Mouse (Mus musculus) megakaryocyte, embryonic 14.5 days (primary cell): ENCODE measurements around the gene Stk17b. TPM values are rescaled to one million over a fixed set of nuclear protein-coding genes. Genes with fewer than 3 reads are reported as not detected.

Experiments
- H3K27me3 ChIP-seq: replicated peaks from 2 replicates; pipeline ENCODE3; 2012; ENCODE audit warnings: inconsistent platforms
- H3K36me3 ChIP-seq: replicated peaks from 2 replicates; pipeline ENCODE3; 2012; ENCODE audit warnings: low read length, inconsistent platforms, mixed read lengths
- H3K4me1 ChIP-seq: 2 replicates; pipeline ENCODE4 v1.6.1; 2012; ENCODE audit warnings: inconsistent platforms
- H3K4me3 ChIP-seq: replicated peaks from 2 replicates; pipeline ENCODE3; 2012; ENCODE audit warnings: moderate library complexity, mild to moderate bottlenecking, inconsistent platforms
- H3K9me3 ChIP-seq: 2 replicates; pipeline ENCODE4 v1.6.1; 2012; ENCODE audit warnings: inconsistent platforms
- FLI1 ChIP-seq: IDR thresholded peaks from 2 replicates; pipeline ENCODE4 v1.6.1; 2012; ENCODE audit warnings: low read length, inconsistent platforms, mixed read lengths
- GATA1 ChIP-seq: IDR thresholded peaks from 3 replicates; pipeline ENCODE4 v1.6.1; 2012; ENCODE audit warnings: mixed read lengths, low read length, inconsistent platforms, borderline replicate concordance
- polyA plus RNA-seq: library from polyadenylated mRNA; stranded (reverse); fragments of >175 nt; gene quantifications from 2 replicates; pipeline ENCODE4 v1.2.3, GENCODE M21; 2012; ENCODE audit warnings: low replicate concordance; ENCODE audit not compliant: insufficient read depth

The Stk17b gene
- polyA plus RNA-seq, 1 experiment: 1.4 TPM

- Histone ChIP-seq H3K4me3 (no peak overlapping the region), H3K9me3 (no peaks in the 10 kb centered on the region), H3K4me1 (peaks cover 31% of the 10 kb centered on the region), H3K36me3 (no peaks in the 10 kb centered on the region), H3K27me3 (no peaks in the 10 kb centered on the region)
- no peak for TF ChIP-seq GATA1
- no peak for TF ChIP-seq FLI1
Measured at GRCm38 (mm10) chr1:53814077-53814705, 29.2 kb upstream of the Stk17b start.

GRCm38 (mm10) chr1:53811919-53812318 is 26.9 kb upstream of the Stk17b start:
- Histone ChIP-seq H3K9me3 (no peaks in the 10 kb centered on the region), H3K27me3 (no peaks in the 10 kb centered on the region), H3K4me1 (peaks cover 24% of the 10 kb centered on the region), H3K36me3 (no peaks in the 10 kb centered on the region), H3K4me3 (no peak overlapping the region)
- TF ChIP-seq GATA1 (no peak), FLI1 (no peak)

GRCm38 (mm10) chr1:53808229-53808628 is 23.2 kb upstream of the Stk17b start:
- no peaks in the 10 kb centered on the region for H3K9me3 ChIP-seq
- no peaks in the 10 kb centered on the region for H3K36me3 ChIP-seq
- peaks cover 12% of the 10 kb centered on the region for H3K4me1 ChIP-seq
- no peak overlapping the region for H3K4me3 ChIP-seq
- H3K27me3 ChIP-seq: no peaks in the 10 kb centered on the region
- TF ChIP-seq FLI1: no peak
- no peak for TF ChIP-seq GATA1

- H3K4me3 ChIP-seq: no peak overlapping the region
- H3K27me3 ChIP-seq: no peaks in the 10 kb centered on the region
- H3K9me3 ChIP-seq: no peaks in the 10 kb centered on the region
- peaks cover 46% of the 10 kb centered on the region for H3K4me1 ChIP-seq
- no peaks in the 10 kb centered on the region for H3K36me3 ChIP-seq
- no peak for TF ChIP-seq FLI1
- TF ChIP-seq GATA1: no peak
Measured at GRCm38 (mm10) chr1:53797811-53798210, 12.8 kb upstream of the Stk17b start.

GRCm38 (mm10) chr1:53797074-53797473 is 12.1 kb upstream of the Stk17b start:
- Histone ChIP-seq H3K36me3 (no peaks in the 10 kb centered on the region), H3K4me1 (peaks cover 54% of the 10 kb centered on the region), H3K4me3 (no peak overlapping the region), H3K9me3 (no peaks in the 10 kb centered on the region), H3K27me3 (no peaks in the 10 kb centered on the region)
- no peak for TF ChIP-seq FLI1
- TF ChIP-seq GATA1: no peak

- Histone ChIP-seq H3K36me3 (no peaks in the 10 kb centered on the region), H3K4me3 (no peak overlapping the region), H3K4me1 (peaks cover 59% of the 10 kb centered on the region), H3K27me3 (no peaks in the 10 kb centered on the region), H3K9me3 (no peaks in the 10 kb centered on the region)
- TF ChIP-seq FLI1 (no peak), GATA1 (no peak)
Measured at GRCm38 (mm10) chr1:53796271-53796670, 11.2 kb upstream of the Stk17b start.

- peaks cover 61% of the 10 kb centered on the region for H3K4me1 ChIP-seq
- no peak for TF ChIP-seq GATA1
- no peak for TF ChIP-seq FLI1
- no peaks in the 10 kb centered on the region for H3K27me3 ChIP-seq
- H3K36me3 ChIP-seq: no peaks in the 10 kb centered on the region
- H3K9me3 ChIP-seq: no peaks in the 10 kb centered on the region
- H3K4me3 ChIP-seq: no peak overlapping the region
Measured at GRCm38 (mm10) chr1:53795591-53795990, 10.6 kb upstream of the Stk17b start.

GRCm38 (mm10) chr1:53795081-53795480 is 10.1 kb upstream of the Stk17b start:
- H3K27me3 ChIP-seq: no peaks in the 10 kb centered on the region
- no peak overlapping the region for H3K4me3 ChIP-seq
- TF ChIP-seq FLI1: no peak
- no peak for TF ChIP-seq GATA1
- H3K36me3 ChIP-seq: no peaks in the 10 kb centered on the region
- peaks cover 56% of the 10 kb centered on the region for H3K4me1 ChIP-seq
- H3K9me3 ChIP-seq: no peaks in the 10 kb centered on the region

- Histone ChIP-seq H3K4me3 (no peak overlapping the region), H3K36me3 (no peaks in the 10 kb centered on the region), H3K9me3 (no peaks in the 10 kb centered on the region), H3K4me1 (peaks cover 52% of the 10 kb centered on the region), H3K27me3 (no peaks in the 10 kb centered on the region)
- TF ChIP-seq GATA1 (no peak), FLI1 (no peak)
Measured at GRCm38 (mm10) chr1:53794279-53794678, 9.3 kb upstream of the Stk17b start.

GRCm38 (mm10) chr1:53791343-53791742 is 6.3 kb upstream of the Stk17b start:
- H3K4me1 ChIP-seq: peaks cover 53% of the 10 kb centered on the region
- peak overlapping the region; percentile 38 for H3K4me3 ChIP-seq
- H3K9me3 ChIP-seq: no peaks in the 10 kb centered on the region
- H3K36me3 ChIP-seq: no peaks in the 10 kb centered on the region
- H3K27me3 ChIP-seq: no peaks in the 10 kb centered on the region
- TF ChIP-seq FLI1: no peak
- TF ChIP-seq GATA1: no peak

- H3K4me1 ChIP-seq: peaks cover 55% of the 10 kb centered on the region
- no peaks in the 10 kb centered on the region for H3K36me3 ChIP-seq
- H3K4me3 ChIP-seq: peak overlapping the region; percentile 99
- TF ChIP-seq FLI1 (no peak), GATA1 (peak; percentile 53; the same call in 1 of the 3 replicates)
- no peaks in the 10 kb centered on the region for H3K9me3 ChIP-seq
- no peaks in the 10 kb centered on the region for H3K27me3 ChIP-seq
Measured at GRCm38 (mm10) chr1:53784291-53784720, 718 bp downstream of the Stk17b start.
